Mouse (Mus musculus) hindbrain, embryonic 13.5 days (tissue): ENCODE measurements around the gene Vps8. TPM values are rescaled to one million over a fixed set of nuclear protein-coding genes. Genes with fewer than 3 reads are reported as not detected.

Source experiments
- polyA plus RNA-seq: library from polyadenylated mRNA; unstranded; fragments of >200 nt; fragmentation: Nextera tagmentation; extraction: Ambion mirVana; gene quantifications from 2 replicates; pipeline ENCODE4 v1.2.1, GENCODE M21; 2015

Vps8 gene
- polyA plus RNA-seq, 1 experiment from 2014 or later: 32.3 TPM

Other genes starting within 250 kb of the Vps8 start
- 13.3 and 14.7 TPM in 2 replicates for gene Ephb3, start 218.4 kb upstream of the Vps8 start, polyA plus RNA-seq